Mouse (Mus musculus): ENCODE measurements around the gene Gtse1.

DNA sequence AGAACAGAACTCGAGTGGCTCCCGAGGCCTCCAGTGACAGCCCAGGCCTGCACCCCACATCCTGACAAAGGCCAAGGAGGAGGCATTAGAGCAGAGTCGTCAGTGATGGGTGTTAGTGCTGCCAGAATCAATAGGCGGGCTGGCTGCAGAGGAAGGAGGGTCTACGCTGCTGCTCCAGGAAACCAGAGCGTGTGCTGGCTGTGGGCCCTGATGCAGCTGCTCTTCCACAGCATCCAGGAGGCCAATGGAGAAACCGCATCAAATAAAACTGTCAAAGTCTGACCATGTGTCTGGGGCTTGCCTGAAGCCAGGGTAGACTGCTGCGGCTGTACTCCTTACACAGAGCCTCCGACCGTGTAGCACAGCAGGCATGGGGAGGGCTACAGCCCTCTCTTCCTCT lies 37.6 kb downstream of the Gtse1 start:
- TF ChIP-seq GATA1 (IDR thresholded peaks at IDR 0.05; ENCODE audit: low read length) (no peak), TAL1 (IDR thresholded peaks at IDR 0.05; ENCODE audit: low read length) (no peak)
